Mouse (Mus musculus) C2C12 (cell line): ENCODE results near the gene Baiap2l1.
A peak's percentile ranks its signal among the peaks of the same experiment; 100 is the strongest.

Source experiments
- CTCF ChIP-seq: IDR thresholded peaks from one replicate; pipeline ENCODE4 v1.5.1; 2011; ENCODE audit not compliant: control insufficient read depth, insufficient read depth, insufficient read length
- MAX ChIP-seq: IDR thresholded peaks from one replicate; pipeline ENCODE4 v1.6.1; 2011; ENCODE audit warnings: mild to moderate bottlenecking, control low read depth
- MYOD1 ChIP-seq: IDR thresholded peaks from one replicate; pipeline ENCODE4 v1.6.1; 2011; ENCODE audit warnings: low read depth; ENCODE audit not compliant: control insufficient read depth, insufficient read length
- USF1 ChIP-seq: IDR thresholded peaks from one replicate; pipeline ENCODE4 v1.6.1; 2011; ENCODE audit warnings: low read depth, mild to moderate bottlenecking, control low read depth, moderate library complexity

DNA sequence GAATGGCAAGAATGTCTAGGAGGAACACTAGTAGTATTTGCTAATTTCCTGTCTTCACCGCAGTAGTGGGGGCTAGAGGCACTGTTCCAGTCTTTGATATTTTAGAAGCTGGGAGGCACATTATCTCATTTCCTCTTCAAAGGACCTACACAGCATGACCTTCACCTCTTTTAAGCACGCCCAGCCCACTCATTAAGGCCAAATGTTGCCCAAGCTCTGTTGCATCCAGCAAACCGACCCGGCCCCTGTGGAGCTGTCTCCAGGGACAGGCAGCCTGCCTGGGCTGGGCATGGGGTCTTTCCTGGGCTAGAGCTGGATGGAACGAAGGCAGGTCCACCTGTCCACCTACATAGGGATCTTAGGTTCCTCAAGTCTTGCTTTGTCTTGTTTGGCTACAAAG is 44.6 kb downstream of the Baiap2l1 start:
- TF ChIP-seq USF1 = no peak
- no peak for TF ChIP-seq CTCF
- peak; percentile 14 for TF ChIP-seq MAX
- no peak for TF ChIP-seq MYOD1
